Mouse (Mus musculus): Measurements from ENCODE around the gene Gm5901. TPM values are rescaled to one million over a fixed set of nuclear protein-coding genes. Genes with fewer than 3 reads are reported as not detected.
"Not testable (repeated sequence)": the region's sequence is repeated elsewhere in the genome, so short reads cannot be mapped to it uniquely, and the experiment has no call there.

Gm5901 gene
- polyA plus RNA-seq, 1 experiment from 2014 or later, result not detected

GRCm38 (mm10) chr7:105395131-105395820, 20.4 kb downstream of the Gm5901 start:
- Histone ChIP-seq H3K36me3 (ENCODE audit: control insufficient read depth, insufficient read depth, low read length) (no peaks in the 10 kb centered on the region), H3K27me3 (ENCODE audit: control insufficient read depth, insufficient read depth, low read length) (no peaks in the 10 kb centered on the region), H3K9ac (ENCODE audit: low read depth, low read length) (no peak overlapping the region), H3K4me2 (replicated peaks; ENCODE audit: low read depth, low read length) (no peak overlapping the region), H3K27ac (ENCODE audit: low read depth, low read length) (no peak overlapping the region), H3K4me1 (replicated peaks; ENCODE audit: control insufficient read depth, insufficient read depth, low read length) (0 out of 2 replicates have a peak, but pooled peaks cover 2% of the 10 kb centered on the region), H3K9me3 (ENCODE audit: control insufficient read depth, low read length) (no peaks in the 10 kb centered on the region), H3K4me3 (ENCODE audit: low read depth, low read length) (no peak overlapping the region)
- DNase-seq (ENCODE audit: low spot score) (no peak), ATAC-seq (ENCODE audit: low FRiP score) (no peak)

- no peak overlapping the region for H3K4me2 ChIP-seq (replicated peaks; ENCODE audit: low read depth, low read length)
- H3K4me1 ChIP-seq (replicated peaks; ENCODE audit: control insufficient read depth, insufficient read depth, low read length), result 0 out of 2 replicates have a peak, but pooled peaks cover 2% of the 10 kb centered on the region
- ATAC-seq (ENCODE audit: low FRiP score), result no peak
- DNase-seq (ENCODE audit: low spot score), result no peak
- no peak overlapping the region for H3K4me3 ChIP-seq (ENCODE audit: low read depth, low read length)
- H3K36me3 ChIP-seq (ENCODE audit: control insufficient read depth, insufficient read depth, low read length), result no peaks in the 10 kb centered on the region
- no peak overlapping the region for H3K27ac ChIP-seq (ENCODE audit: low read depth, low read length)
- H3K9me3 ChIP-seq (ENCODE audit: control insufficient read depth, low read length), result no peaks in the 10 kb centered on the region
- no peak overlapping the region for H3K9ac ChIP-seq (ENCODE audit: low read depth, low read length)
- H3K27me3 ChIP-seq (ENCODE audit: control insufficient read depth, insufficient read depth, low read length), result no peaks in the 10 kb centered on the region
These were observed 21.3 kb downstream of the Gm5901 start for GRCm38 (mm10) chr7:105396126-105396525.

GRCm38 (mm10) chr7:105399058-105399934, 24.5 kb downstream of the Gm5901 start:
- DNase-seq (ENCODE audit: low spot score) (no peak), ATAC-seq (ENCODE audit: low FRiP score) (peak; percentile 65)
- Histone ChIP-seq H3K27me3 (ENCODE audit: control insufficient read depth, insufficient read depth, low read length) (no peaks in the 10 kb centered on the region), H3K36me3 (ENCODE audit: control insufficient read depth, insufficient read depth, low read length) (no peaks in the 10 kb centered on the region), H3K9ac (ENCODE audit: low read depth, low read length) (peak overlapping the region; percentile 83), H3K4me3 (ENCODE audit: low read depth, low read length) (peak overlapping the region; percentile 82), H3K4me1 (replicated peaks; ENCODE audit: control insufficient read depth, insufficient read depth, low read length) (0 out of 2 replicates have a peak, but pooled peaks cover 2% of the 10 kb centered on the region), H3K27ac (ENCODE audit: low read depth, low read length) (peak overlapping the region; percentile 24; the same call in 1 of the 2 replicates), H3K9me3 (ENCODE audit: control insufficient read depth, low read length) (no peaks in the 10 kb centered on the region), H3K4me2 (replicated peaks; ENCODE audit: low read depth, low read length) (peak overlapping the region; percentile 76)
- 3% methylated on average over 25 of the region's 25 CpGs for WGBS

- peak; percentile 100 for DNase-seq (ENCODE audit: low spot score)
- peak within 1 kb of the TSS; percentile 63; the same call in 1 of the 2 replicates for H3K27ac ChIP-seq (ENCODE audit: low read depth, low read length)
- H3K9me3 ChIP-seq (ENCODE audit: control insufficient read depth, low read length), result no peaks in the 10 kb centered on the region
- H3K4me2 ChIP-seq (replicated peaks; ENCODE audit: low read depth, low read length), result peak within 1 kb of the TSS; percentile 76
- peak within 1 kb of the TSS; percentile 82 for H3K4me3 ChIP-seq (ENCODE audit: low read depth, low read length)
- H3K27me3 ChIP-seq (ENCODE audit: control insufficient read depth, insufficient read depth, low read length), result no peaks in the 10 kb centered on the region
- under 1% methylated on average over 51 of the region's 55 CpGs for WGBS
- 0 out of 2 replicates have a peak, but pooled peaks cover 2% of the 10 kb centered on the region for H3K4me1 ChIP-seq (replicated peaks; ENCODE audit: control insufficient read depth, insufficient read depth, low read length)
- peak; percentile 99 for ATAC-seq (ENCODE audit: low FRiP score)
- no peaks in the 10 kb centered on the region for H3K36me3 ChIP-seq (ENCODE audit: control insufficient read depth, insufficient read depth, low read length)
- H3K9ac ChIP-seq (ENCODE audit: low read depth, low read length), result peak within 1 kb of the TSS; percentile 83
These were observed 25.2 kb downstream of the Gm5901 start, which contains the start of gene Fam160a2 for GRCm38 (mm10) chr7:105399935-105400624. TSS of gene Fam160a2 (minus strand) at chr7:105400054.

- Histone ChIP-seq H3K36me3 (ENCODE audit: control insufficient read depth, insufficient read depth, low read length) (no peaks in the 10 kb centered on the region), H3K4me3 (ENCODE audit: low read depth, low read length) (no peak within 1 kb of the TSS), H3K4me1 (replicated peaks; ENCODE audit: control insufficient read depth, insufficient read depth, low read length) (0 out of 2 replicates have a peak, but pooled peaks cover 1% of the 10 kb centered on the region), H3K9me3 (ENCODE audit: control insufficient read depth, low read length) (no peaks in the 10 kb centered on the region), H3K27me3 (ENCODE audit: control insufficient read depth, insufficient read depth, low read length) (no peaks in the 10 kb centered on the region), H3K27ac (ENCODE audit: low read depth, low read length) (no peak within 1 kb of the TSS), H3K4me2 (replicated peaks; ENCODE audit: low read depth, low read length) (no peak within 1 kb of the TSS), H3K9ac (ENCODE audit: low read depth, low read length) (no peak within 1 kb of the TSS)
- ATAC-seq (ENCODE audit: low FRiP score) (no peak), DNase-seq (ENCODE audit: low spot score) (no peak)
- WGBS, result 78% methylated on average over 5 of the region's 5 CpGs
These were observed 29.4 kb downstream of the Gm5901 start, which contains the start of gene Cnga4 for GRCm38 (mm10) chr7:105404268-105404667. TSS of gene Cnga4 (plus strand) at chr7:105404568.

GRCm38 (mm10) chr7:105406322-105406721, 31.5 kb downstream of the Gm5901 start:
- Histone ChIP-seq H3K9me3 (ENCODE audit: control insufficient read depth, low read length) (no peaks in the 10 kb centered on the region), H3K27ac (ENCODE audit: low read depth, low read length) (no peak overlapping the region), H3K36me3 (ENCODE audit: control insufficient read depth, insufficient read depth, low read length) (no peaks in the 10 kb centered on the region), H3K4me2 (replicated peaks; ENCODE audit: low read depth, low read length) (no peak overlapping the region), H3K4me1 (replicated peaks; ENCODE audit: control insufficient read depth, insufficient read depth, low read length) (no peaks in the 10 kb centered on the region), H3K27me3 (ENCODE audit: control insufficient read depth, insufficient read depth, low read length) (no peaks in the 10 kb centered on the region), H3K4me3 (ENCODE audit: low read depth, low read length) (no peak overlapping the region), H3K9ac (ENCODE audit: low read depth, low read length) (no peak overlapping the region)
- 68% methylated on average over 1 of the region's 1 CpGs for WGBS
- ATAC-seq (ENCODE audit: low FRiP score) (no peak), DNase-seq (ENCODE audit: low spot score) (no peak)

GRCm38 (mm10) chr7:105411874-105412632, 37.2 kb downstream of the Gm5901 start:
- WGBS, result 60% methylated on average over 8 of the region's 8 CpGs
- not testable (repeated sequence) for H3K9me3 ChIP-seq (ENCODE audit: control insufficient read depth, low read length); H3K4me2 ChIP-seq (replicated peaks; ENCODE audit: low read depth, low read length); H3K27ac ChIP-seq (ENCODE audit: low read depth, low read length); H3K27me3 ChIP-seq (ENCODE audit: control insufficient read depth, insufficient read depth, low read length); H3K9ac ChIP-seq (ENCODE audit: low read depth, low read length); H3K36me3 ChIP-seq (ENCODE audit: control insufficient read depth, insufficient read depth, low read length); H3K4me3 ChIP-seq (ENCODE audit: low read depth, low read length); H3K4me1 ChIP-seq (replicated peaks; ENCODE audit: control insufficient read depth, insufficient read depth, low read length)
- peak; percentile 89 for DNase-seq (ENCODE audit: low spot score)
- ATAC-seq (ENCODE audit: low FRiP score), result peak; percentile 45

- DNase-seq (ENCODE audit: low spot score) (no peak), ATAC-seq (ENCODE audit: low FRiP score) (no peak)
- Histone ChIP-seq H3K9ac (ENCODE audit: low read depth, low read length) (no peak overlapping the region), H3K9me3 (ENCODE audit: control insufficient read depth, low read length) (no peaks in the 10 kb centered on the region), H3K27ac (ENCODE audit: low read depth, low read length) (no peak overlapping the region), H3K4me1 (replicated peaks; ENCODE audit: control insufficient read depth, insufficient read depth, low read length) (no peaks in the 10 kb centered on the region), H3K4me3 (ENCODE audit: low read depth, low read length) (no peak overlapping the region), H3K27me3 (ENCODE audit: control insufficient read depth, insufficient read depth, low read length) (no peaks in the 10 kb centered on the region), H3K4me2 (replicated peaks; ENCODE audit: low read depth, low read length) (no peak overlapping the region), H3K36me3 (ENCODE audit: control insufficient read depth, insufficient read depth, low read length) (no peaks in the 10 kb centered on the region)
- 75% methylated on average over 6 of the region's 6 CpGs for WGBS
These were observed 39.5 kb downstream of the Gm5901 start for GRCm38 (mm10) chr7:105414385-105414784.

Measured in hindbrain, embryonic 11.5 days (tissue).